Mouse (Mus musculus) embryo, embryonic 11.5 days (tissue): ENCODE measurements around the gene Dlgap5.
"Not testable (repeated sequence)": the region's sequence is repeated elsewhere in the genome, so short reads cannot be mapped to it uniquely, and the experiment has no call there.

ENCODE experiments used
- DNase-seq: peaks from one replicate; pipeline ENCODE4 v3.0.0-alpha.2; 2012; ENCODE audit warnings: low read depth, low spot score

Gene Dlgap5

GRCm38 (mm10) chr14:47417775-47418665 lies at the start of gene Dlgap5:
Gene Dlgap5 (minus strand): TSS chr14:47418407.
- peak; percentile 91 for DNase-seq

DNA sequence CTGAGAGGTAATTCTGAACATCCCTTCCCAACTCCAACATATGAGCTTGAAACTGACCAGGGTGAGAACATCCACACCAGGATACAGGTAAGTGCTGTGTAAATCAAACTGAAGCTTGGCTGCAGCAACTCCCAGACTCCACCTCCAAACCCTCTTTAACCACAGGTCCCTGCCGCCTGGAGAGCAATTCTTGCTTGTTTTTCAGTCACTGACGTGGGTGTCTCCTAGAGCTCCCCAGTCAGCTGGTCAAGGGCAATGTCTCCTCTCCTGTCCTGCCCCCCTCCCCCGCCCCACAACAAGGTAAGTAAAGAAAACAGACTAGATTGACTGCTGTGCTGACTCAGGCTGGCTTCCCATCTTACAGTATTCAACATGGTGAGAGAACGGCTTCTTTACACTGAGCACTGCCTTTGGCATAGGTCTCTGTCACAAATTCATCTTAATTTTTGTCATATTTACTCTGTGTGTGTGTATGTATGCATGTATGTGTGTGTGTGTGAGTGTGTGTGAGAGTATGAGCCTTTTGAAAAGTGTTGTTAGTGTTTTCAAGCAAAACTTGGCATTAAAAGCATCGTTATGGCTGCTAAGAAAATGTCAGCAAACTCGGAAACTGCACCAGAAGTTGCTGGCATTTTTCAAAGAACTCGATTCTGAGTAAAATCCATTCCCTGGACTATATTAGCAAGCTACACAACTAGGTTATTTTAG lies 47.4 kb upstream of the Dlgap5 start:
- DNase-seq: no peak

GRCm38 (mm10) chr14:47464426-47464825 lies 46.2 kb upstream of the Dlgap5 start:
- no peak for DNase-seq

GRCm38 (mm10) chr14:47462877-47463460 lies 44.8 kb upstream of the Dlgap5 start:
- no peak for DNase-seq

DNA sequence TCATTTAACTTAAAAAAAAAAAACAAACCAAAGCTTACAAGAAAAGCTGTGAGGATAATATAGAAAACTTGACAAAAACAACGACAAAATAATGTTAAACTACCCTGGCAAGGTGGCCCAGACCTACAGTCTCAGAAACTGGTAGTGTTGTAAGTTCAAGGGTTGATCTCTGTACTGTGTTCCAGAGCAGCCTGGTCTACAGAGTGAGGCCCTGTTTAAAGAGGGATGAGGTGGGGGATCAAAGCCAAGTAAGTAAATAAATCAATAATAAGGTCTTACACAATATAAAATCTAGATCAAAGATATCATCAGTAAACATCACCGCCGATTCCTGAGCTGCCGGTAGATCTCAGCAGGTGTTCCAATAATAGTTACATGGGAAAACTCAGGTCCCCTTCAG lies 44.2 kb upstream of the Dlgap5 start:
- DNase-seq: no peak

GRCm38 (mm10) chr14:47461997-47462396 lies 43.8 kb upstream of the Dlgap5 start:
- DNase-seq: no peak

DNA sequence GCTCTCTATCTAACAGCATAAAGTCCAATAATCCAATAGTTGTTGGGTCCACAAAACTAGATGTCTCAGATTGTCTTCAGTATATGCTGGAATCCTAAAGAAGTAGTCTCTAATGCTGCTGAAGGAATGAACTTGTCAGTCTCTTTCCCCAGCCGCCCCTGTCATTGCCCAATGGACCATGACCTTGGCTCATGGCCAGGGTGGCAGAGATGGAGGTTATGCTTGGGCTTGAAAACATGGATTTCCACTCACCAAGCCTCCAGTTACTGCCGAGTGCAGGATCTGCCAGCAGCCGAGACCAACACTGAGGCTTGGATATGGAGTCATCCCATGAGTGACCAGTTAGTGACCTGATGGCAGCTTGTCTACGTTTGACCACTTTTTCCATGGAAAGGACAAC lies 41.3 kb upstream of the Dlgap5 start:
- DNase-seq: no peak

DNA sequence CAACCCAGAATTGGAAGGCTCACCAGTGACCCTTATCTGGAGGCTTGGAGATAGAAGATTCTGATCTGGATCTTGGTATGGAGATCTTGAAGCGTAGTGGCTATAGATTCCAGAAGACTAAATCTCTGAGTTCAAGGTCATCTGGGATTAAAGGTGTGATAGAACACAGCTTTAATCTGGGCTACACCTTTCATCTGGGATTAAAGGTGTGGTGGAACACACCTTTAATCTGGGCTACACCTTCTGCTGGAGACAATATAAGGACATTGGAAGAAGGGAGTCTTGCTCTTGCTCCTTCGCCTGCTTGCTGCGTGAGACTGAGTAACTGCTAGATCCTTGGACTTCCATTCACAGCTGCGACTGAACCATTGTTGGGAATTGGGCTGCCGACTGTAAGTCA lies 31.9 kb upstream of the Dlgap5 start, which contains the start of gene Fbxo34:
Gene Fbxo34, plus strand, starts transcription at position 301 of the 400 bp plus-strand sequence.
- not testable (repeated sequence) for DNase-seq

DNA sequence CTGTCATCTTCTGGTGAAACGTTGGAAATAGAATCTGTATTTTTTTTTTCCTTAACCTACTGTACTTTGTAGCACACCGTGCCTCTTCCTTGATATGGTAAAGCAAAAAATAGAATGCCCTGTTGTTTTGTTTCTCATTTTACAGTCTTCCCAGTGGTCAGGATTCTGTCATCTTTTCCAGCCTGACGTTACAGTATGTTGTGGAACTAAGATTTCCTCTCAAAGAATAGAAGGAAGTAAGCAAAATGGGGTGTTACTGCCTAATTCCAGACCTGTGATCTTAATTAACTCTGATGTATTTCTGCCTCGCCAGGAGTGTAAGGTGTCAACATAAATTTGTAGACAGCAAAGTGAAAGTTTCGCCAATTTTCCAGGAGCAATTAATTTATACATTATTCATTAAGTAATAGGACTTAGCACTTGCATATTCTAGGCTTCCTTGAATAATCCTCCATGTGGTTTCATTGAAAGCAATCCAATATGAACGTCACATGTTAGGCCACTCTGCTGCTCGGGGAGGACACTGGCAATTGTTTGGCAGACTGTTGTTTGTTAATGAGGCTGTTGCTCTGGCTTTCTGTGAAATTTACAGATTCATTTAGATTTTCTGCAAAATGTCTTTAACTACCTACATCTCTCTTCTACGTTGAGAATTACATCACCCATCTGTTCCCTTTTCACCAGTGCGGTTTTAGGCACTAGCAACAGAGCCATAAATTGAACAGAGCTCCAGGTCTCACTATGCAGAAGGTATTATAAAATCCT lies 27.3 kb upstream of the Dlgap5 start:
- DNase-seq: no peak

DNA sequence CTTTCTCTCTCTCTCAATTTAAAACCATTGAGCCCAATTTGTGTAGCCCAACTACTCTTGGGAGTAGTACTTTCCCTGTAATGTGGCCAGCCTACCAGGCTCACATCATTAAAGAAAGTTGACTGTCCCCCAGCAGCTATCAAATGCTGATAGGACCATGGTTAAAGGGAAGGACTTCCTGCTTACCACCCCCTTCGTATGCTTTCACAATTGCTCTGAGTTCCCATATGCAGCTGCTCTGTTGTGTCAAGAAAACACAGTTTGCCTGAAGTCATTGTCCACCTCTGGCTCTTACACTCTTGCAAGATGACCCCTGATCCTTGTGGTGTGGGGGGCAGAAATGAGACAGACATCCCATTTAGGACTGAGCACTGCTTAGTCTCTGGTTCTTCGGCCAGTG lies 26.7 kb upstream of the Dlgap5 start:
- no peak for DNase-seq

DNA sequence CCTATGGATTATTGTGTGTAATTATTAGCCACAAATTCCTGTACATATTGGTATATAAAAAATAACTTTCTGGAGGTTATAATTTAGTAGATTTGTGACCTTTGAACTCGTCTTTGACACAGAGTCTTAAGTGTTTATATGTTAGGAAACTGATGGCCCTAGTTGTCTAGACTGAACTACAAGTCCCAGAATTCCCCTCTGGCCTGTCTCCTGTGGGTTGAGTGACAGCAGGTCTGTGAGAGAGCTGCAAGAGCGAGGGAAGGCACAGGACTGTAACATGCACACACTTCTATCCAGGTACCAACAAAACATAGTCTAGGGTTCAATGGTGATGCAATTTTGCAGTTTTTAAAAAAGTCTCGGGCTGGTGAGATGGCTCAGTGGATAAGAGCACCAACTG lies 20.7 kb upstream of the Dlgap5 start:
- no peak for DNase-seq

DNA sequence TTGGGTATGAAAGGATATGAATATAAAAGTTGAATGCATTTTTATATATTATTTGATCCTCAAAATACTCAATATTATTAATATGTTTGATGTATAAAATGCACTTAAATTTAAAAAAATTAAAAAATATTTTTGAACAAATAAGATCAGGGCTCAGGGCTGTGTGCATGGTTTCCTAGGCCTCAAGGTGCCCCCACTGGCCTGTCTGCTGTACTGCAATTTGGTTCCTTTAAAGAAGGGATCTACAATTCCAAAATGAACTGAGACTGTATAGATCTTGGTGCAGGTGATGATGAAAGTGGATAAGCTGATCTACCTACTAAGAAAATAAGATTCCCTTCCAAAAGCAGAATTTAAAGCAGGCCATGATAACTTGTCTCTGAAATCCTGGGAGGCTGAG lies 14.8 kb upstream of the Dlgap5 start:
- no peak for DNase-seq

GRCm38 (mm10) chr14:47422466-47422865 lies 4.3 kb upstream of the Dlgap5 start:
- no peak for DNase-seq

- no peak for DNase-seq
These were observed 3.4 kb upstream of the Dlgap5 start for GRCm38 (mm10) chr14:47421606-47422005.

- DNase-seq: no peak
These were observed 1.6 kb upstream of the Dlgap5 start for GRCm38 (mm10) chr14:47419723-47420276.

GRCm38 (mm10) chr14:47419034-47419625 lies 923 bp upstream of the Dlgap5 start:
- no peak for DNase-seq

- DNase-seq: no peak
These were observed 422 bp upstream of the Dlgap5 start for GRCm38 (mm10) chr14:47418666-47418991.

- no peak for DNase-seq
These were observed 861 bp downstream of the Dlgap5 start for GRCm38 (mm10) chr14:47417346-47417745.

DNA sequence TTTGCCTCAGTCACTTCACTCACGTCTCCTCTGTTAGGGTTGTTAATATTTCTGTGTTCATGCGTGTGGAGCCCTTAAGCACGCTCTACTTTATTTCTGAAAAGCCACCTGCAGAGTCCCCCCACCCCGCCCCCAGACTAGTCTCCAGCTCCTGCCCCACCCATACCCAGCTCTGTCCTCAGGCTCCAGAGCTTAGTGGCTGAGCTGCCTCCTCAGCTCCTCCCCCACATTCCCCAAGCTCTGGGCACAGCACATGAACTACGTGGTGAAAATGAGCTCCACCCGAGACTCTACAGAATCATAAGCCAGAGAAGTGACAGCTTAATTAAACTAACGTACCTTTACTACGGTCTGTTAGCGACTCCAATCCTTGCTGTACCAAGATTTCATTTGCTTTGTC lies 12.2 kb downstream of the Dlgap5 start:
- DNase-seq: no peak

DNA sequence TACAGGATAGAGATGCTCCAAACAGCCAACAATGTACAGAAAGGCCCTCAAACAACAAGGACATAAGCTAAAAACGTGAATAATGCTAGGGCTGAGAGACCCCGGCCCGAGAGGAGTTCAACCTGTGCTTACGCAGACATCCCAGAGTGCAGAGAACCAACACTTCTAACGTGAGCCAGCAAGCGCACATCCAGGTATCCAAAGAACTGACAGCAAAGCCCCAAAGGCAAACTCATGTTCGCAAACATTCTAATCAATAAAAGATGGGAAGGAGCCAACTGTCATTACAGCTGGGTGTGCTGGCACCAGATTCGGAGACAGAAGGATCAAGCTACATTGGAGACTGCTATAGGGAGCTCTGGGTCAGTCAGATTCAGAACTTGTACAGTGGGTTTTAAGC lies 15.5 kb downstream of the Dlgap5 start:
- DNase-seq: no peak

DNA sequence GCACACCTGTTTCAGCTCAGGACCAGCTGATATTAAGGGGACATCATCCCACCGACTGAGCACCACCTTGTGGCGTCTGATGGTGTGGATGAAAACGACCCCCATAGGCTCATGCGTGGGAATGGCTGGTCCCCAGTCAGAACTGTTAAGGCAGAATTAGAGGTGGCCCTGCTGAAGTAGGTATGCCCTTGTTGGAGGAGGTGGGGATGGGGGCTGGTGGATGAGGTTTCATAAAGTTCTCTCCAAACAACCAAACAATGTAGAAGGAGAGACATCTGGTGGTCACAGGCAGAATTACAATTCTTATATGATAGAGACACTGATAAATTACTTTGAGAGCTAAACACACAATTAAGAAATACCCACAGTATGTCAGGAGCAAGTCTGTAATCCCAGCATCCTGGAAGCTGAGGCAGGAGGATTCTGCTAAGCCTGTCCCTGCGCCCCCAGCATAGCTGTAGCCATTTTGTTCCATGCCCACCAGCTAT lies 22.0 kb downstream of the Dlgap5 start:
- peak; percentile 35 for DNase-seq
